Mouse (Mus musculus) CH12.LX (cell line): ENCODE measurements around the gene Cep112.

Experiments
- CTCF ChIP-seq, 2 experiments: IDR thresholded peaks in 1 of 2; conservative IDR thresholded peaks in 1 of 2; 2 replicates each; pipeline ENCODE4 v1.5.1; 2011 to 2012; ENCODE audit warnings: low read depth in 2 of 2, low read length in 2 of 2, improper control_type of control experiment in 1 of 2, inconsistent platforms in 1 of 2, mild to moderate bottlenecking in 1 of 2, moderate library complexity in 1 of 2
- EP300 ChIP-seq: IDR thresholded peaks from 2 replicates; pipeline ENCODE4 v1.6.1; 2011; ENCODE audit warnings: low read length, improper control_type of control experiment
- MAFK ChIP-seq: IDR thresholded peaks from 2 replicates; pipeline ENCODE4 v1.6.1; 2011; ENCODE audit warnings: low read length, improper control_type of control experiment; ENCODE audit not compliant: insufficient replicate concordance
- MAZ ChIP-seq: IDR thresholded peaks from 2 replicates; pipeline ENCODE4 v1.6.1; 2012; ENCODE audit warnings: low read depth, mild to moderate bottlenecking, inconsistent platforms, low read length, improper control_type of control experiment, moderate library complexity
- MXI1 ChIP-seq: IDR thresholded peaks from 2 replicates; pipeline ENCODE4 v1.6.1; 2011; ENCODE audit warnings: mild to moderate bottlenecking, low read depth, low read length, improper control_type of control experiment
- MYC ChIP-seq: IDR thresholded peaks from 2 replicates; pipeline ENCODE4 v1.6.1; 2011; ENCODE audit warnings: low read depth, mild to moderate bottlenecking, improper control_type of control experiment, low read length
- POLR2A ChIP-seq: IDR thresholded peaks from 2 replicates; pipeline ENCODE4 v1.6.1; 2011; ENCODE audit warnings: low read depth, mild to moderate bottlenecking, improper control_type of control experiment, low read length
- POLR2AphosphoS2 ChIP-seq: IDR thresholded peaks from 2 replicates; pipeline ENCODE4 v1.6.1; 2011; ENCODE audit warnings: low read depth, low read length, improper control_type of control experiment
- RCOR1 ChIP-seq: conservative IDR thresholded peaks from 2 replicates; pipeline ENCODE4 v1.6.1; 2012; ENCODE audit warnings: low read depth, mild to moderate bottlenecking, inconsistent platforms, low read length, improper control_type of control experiment
- SIN3A ChIP-seq: IDR thresholded peaks from 2 replicates; pipeline ENCODE4 v1.6.1; 2012; ENCODE audit warnings: low read length, improper control_type of control experiment, inconsistent platforms
- TCF12 ChIP-seq: IDR thresholded peaks from 2 replicates; pipeline ENCODE4 v1.6.1; 2014; ENCODE audit warnings: low read depth, mild to moderate bottlenecking, inconsistent platforms, low read length, improper control_type of control experiment
- USF2 ChIP-seq: conservative IDR thresholded peaks from 2 replicates; pipeline ENCODE4 v1.6.1; 2011; ENCODE audit warnings: low read depth, low read length, improper control_type of control experiment
- ZC3H11A ChIP-seq: IDR thresholded peaks from 2 replicates; pipeline ENCODE4 v1.6.1; 2012; ENCODE audit warnings: low read depth, mild to moderate bottlenecking, inconsistent platforms, low read length, improper control_type of control experiment
- ZNF384 ChIP-seq: IDR thresholded peaks from 2 replicates; pipeline ENCODE4 v1.6.1; 2012; ENCODE audit warnings: low read depth, low read length, improper control_type of control experiment, inconsistent platforms

DNA sequence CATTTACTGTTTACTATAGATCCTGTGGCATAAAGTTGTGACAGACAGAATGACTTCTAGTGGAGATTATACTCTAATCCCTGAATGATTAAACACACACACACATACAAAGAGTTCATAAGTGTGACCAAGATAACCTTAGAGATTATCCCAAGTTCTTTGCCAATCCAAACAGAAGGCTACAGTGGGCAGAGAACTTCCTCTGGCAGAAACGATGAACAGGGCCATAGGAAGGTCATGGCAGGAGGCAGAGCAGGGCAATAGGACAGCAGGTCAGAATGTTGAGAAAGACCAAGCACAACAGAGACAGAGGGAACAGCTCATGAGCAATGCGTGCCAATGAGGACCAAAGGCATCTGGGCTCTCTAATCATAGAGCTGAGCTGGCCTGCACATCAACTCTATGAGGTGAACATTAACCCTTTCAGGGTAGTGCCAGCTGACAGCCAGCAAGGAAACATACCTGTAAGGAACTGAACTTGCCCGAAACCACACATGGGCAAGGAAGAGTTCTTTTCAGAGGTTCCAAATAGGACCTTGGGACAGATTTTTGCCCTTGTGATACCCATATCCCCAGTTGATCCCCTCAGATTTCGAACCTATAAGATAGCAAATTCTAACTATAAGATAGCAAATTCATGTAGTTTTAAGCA, 403.5 kb downstream of the Cep112 start:
- no peak for TF ChIP-seq POLR2A
- no peak for TF ChIP-seq SIN3A
- no peak for TF ChIP-seq USF2
- TF ChIP-seq EP300, result no peak
- TF ChIP-seq MAZ, result no peak
- TF ChIP-seq CTCF (conservative IDR thresholded peaks at IDR 0.05 in 1 of 2, IDR thresholded peaks at IDR 0.05 in 1 of 2; ENCODE audit: low read depth in 2 of 2, low read length in 2 of 2), result no peak
- TF ChIP-seq MXI1, result no peak
- TF ChIP-seq MAFK, result no peak
- TF ChIP-seq TCF12, result no peak
- TF ChIP-seq ZC3H11A, result no peak
- no peak for TF ChIP-seq MYC
- TF ChIP-seq POLR2AphosphoS2, result no peak
- no peak for TF ChIP-seq RCOR1
- no peak for TF ChIP-seq ZNF384
